Mouse (Mus musculus) liver, postnatal 0 days (tissue): ENCODE data around the gene Fkbp14.

Experiments used
- CTCF ChIP-seq: sonication (generic); IDR thresholded peaks from 2 replicates; pipeline ENCODE4 v1.5.1; 2016; ENCODE audit warnings: antibody characterized with exemption, low read depth
- EP300 ChIP-seq: IDR thresholded peaks from 2 replicates; pipeline ENCODE4 v1.6.1; 2016; ENCODE audit warnings: antibody characterized with exemption, low read depth, mild to moderate bottlenecking

GRCm38 (mm10) chr6:54552721-54553413 lies 44.2 kb downstream of the Fkbp14 start:
- TF ChIP-seq EP300 (no peak), CTCF (no peak)
